Mouse (Mus musculus): ENCODE measurements at regions not wholly inside any gene's neighbourhood (a gene's known extent, or its start where the extent isn't known, plus 50 kb on each side); places are given as distances from the start of the nearest gene placed in this dataset.
"Not testable (repeated sequence)": the region's sequence is repeated elsewhere in the genome, so short reads cannot be mapped to it uniquely, and the experiment has no call there.

- H3K4me1 ChIP-seq (replicated peaks); H3K9me3 ChIP-seq (replicated peaks); H3K4me2 ChIP-seq; H3K27me3 ChIP-seq (replicated peaks); H3K9ac ChIP-seq; H3K36me3 ChIP-seq; H3K27ac ChIP-seq (ENCODE audit: poor library complexity, severe bottlenecking); H3K4me3 ChIP-seq; ATAC-seq (ENCODE audit: insufficient number of reproducible peaks, low FRiP score): not testable (repeated sequence)
- 76% methylated on average over 7 of the region's 7 CpGs for WGBS
Measured at GRCm38 (mm10) chr16:93306140-93306539, 297.7 kb downstream of the Setd4 start.

- Histone ChIP-seq H3K4me3 (no peak overlapping the region), H3K27me3 (replicated peaks) (peaks cover 45% of the 10 kb centered on the region), H3K9me3 (replicated peaks) (no peaks in the 10 kb centered on the region), H3K4me1 (replicated peaks) (0 out of 2 replicates have a peak, but pooled peaks cover 3% of the 10 kb centered on the region), H3K4me2 (no peak overlapping the region), H3K27ac (ENCODE audit: poor library complexity, severe bottlenecking) (no peak overlapping the region), H3K9ac (no peak overlapping the region), H3K36me3 (no peaks in the 10 kb centered on the region)
- no peak for ATAC-seq (ENCODE audit: insufficient number of reproducible peaks, low FRiP score)
- WGBS: 33% methylated on average over 5 of the region's 5 CpGs
Measured at GRCm38 (mm10) chr16:93294430-93294829, 309.4 kb downstream of the Setd4 start.

GRCm38 (mm10) chr16:93292965-93293653 is 310.8 kb downstream of the Setd4 start:
- 24% methylated on average over 13 of the region's 13 CpGs for WGBS
- 0 out of 2 replicates have a peak, but pooled peaks cover 3% of the 10 kb centered on the region for H3K4me1 ChIP-seq (replicated peaks)
- no peak overlapping the region for H3K4me3 ChIP-seq
- no peak overlapping the region for H3K27ac ChIP-seq (ENCODE audit: poor library complexity, severe bottlenecking)
- H3K36me3 ChIP-seq: no peaks in the 10 kb centered on the region
- H3K4me2 ChIP-seq: no peak overlapping the region; the same call in 1 of the 2 replicates
- H3K9me3 ChIP-seq (replicated peaks): no peaks in the 10 kb centered on the region
- ATAC-seq (ENCODE audit: insufficient number of reproducible peaks, low FRiP score): 0 out of 2 replicates have a peak, but pooled peaks have one; percentile 45
- no peak overlapping the region for H3K9ac ChIP-seq
- peaks cover 45% of the 10 kb centered on the region for H3K27me3 ChIP-seq (replicated peaks)

GRCm38 (mm10) chr16:93292181-93292834 is 311.6 kb downstream of the Setd4 start:
- ATAC-seq (ENCODE audit: insufficient number of reproducible peaks, low FRiP score): no peak
- H3K27me3 ChIP-seq (replicated peaks): peaks cover 45% of the 10 kb centered on the region
- H3K36me3 ChIP-seq: no peaks in the 10 kb centered on the region
- H3K9ac ChIP-seq: no peak overlapping the region
- H3K4me2 ChIP-seq: no peak overlapping the region
- WGBS: 73% methylated on average over 14 of the region's 14 CpGs
- no peak overlapping the region for H3K27ac ChIP-seq (ENCODE audit: poor library complexity, severe bottlenecking)
- H3K9me3 ChIP-seq (replicated peaks): no peaks in the 10 kb centered on the region
- no peak overlapping the region for H3K4me3 ChIP-seq
- 0 out of 2 replicates have a peak, but pooled peaks cover 3% of the 10 kb centered on the region for H3K4me1 ChIP-seq (replicated peaks)

- H3K27ac ChIP-seq (ENCODE audit: poor library complexity, severe bottlenecking): no peak overlapping the region
- no peak for ATAC-seq (ENCODE audit: insufficient number of reproducible peaks, low FRiP score)
- no peak overlapping the region for H3K4me3 ChIP-seq
- no peaks in the 10 kb centered on the region for H3K9me3 ChIP-seq (replicated peaks)
- 0 out of 2 replicates have a peak, but pooled peaks cover 3% of the 10 kb centered on the region for H3K4me1 ChIP-seq (replicated peaks)
- no peak overlapping the region for H3K9ac ChIP-seq
- no peaks in the 10 kb centered on the region for H3K36me3 ChIP-seq
- WGBS: 69% methylated on average over 3 of the region's 3 CpGs
- peaks cover 24% of the 10 kb centered on the region for H3K27me3 ChIP-seq (replicated peaks)
- H3K4me2 ChIP-seq: no peak overlapping the region
Measured at GRCm38 (mm10) chr16:93288036-93288435, 315.8 kb downstream of the Setd4 start.

GRCm38 (mm10) chr16:93287520-93287919 is 316.3 kb downstream of the Setd4 start:
- H3K27me3 ChIP-seq (replicated peaks): peaks cover 21% of the 10 kb centered on the region
- H3K4me1 ChIP-seq (replicated peaks): no peaks in the 10 kb centered on the region
- H3K4me3 ChIP-seq: no peak overlapping the region
- H3K36me3 ChIP-seq: no peaks in the 10 kb centered on the region
- no peak for ATAC-seq (ENCODE audit: insufficient number of reproducible peaks, low FRiP score)
- no peaks in the 10 kb centered on the region for H3K9me3 ChIP-seq (replicated peaks)
- H3K4me2 ChIP-seq: no peak overlapping the region
- 55% methylated on average over 2 of the region's 2 CpGs for WGBS
- no peak overlapping the region for H3K27ac ChIP-seq (ENCODE audit: poor library complexity, severe bottlenecking)
- no peak overlapping the region for H3K9ac ChIP-seq

- WGBS: 78% methylated on average over 3 of the region's 3 CpGs
- no peak for ATAC-seq (ENCODE audit: insufficient number of reproducible peaks, low FRiP score)
- Histone ChIP-seq H3K9ac (no peak overlapping the region), H3K4me2 (no peak overlapping the region), H3K36me3 (no peaks in the 10 kb centered on the region), H3K9me3 (replicated peaks) (no peaks in the 10 kb centered on the region), H3K4me1 (replicated peaks) (no peaks in the 10 kb centered on the region), H3K4me3 (no peak overlapping the region), H3K27me3 (replicated peaks) (peaks cover 17% of the 10 kb centered on the region), H3K27ac (ENCODE audit: poor library complexity, severe bottlenecking) (no peak overlapping the region)
Measured at GRCm38 (mm10) chr16:93286816-93287215, 317.0 kb downstream of the Setd4 start.

GRCm38 (mm10) chr16:93285191-93285590 is 318.7 kb downstream of the Setd4 start:
- Histone ChIP-seq H3K4me2 (no peak overlapping the region), H3K4me1 (replicated peaks) (no peaks in the 10 kb centered on the region), H3K27ac (ENCODE audit: poor library complexity, severe bottlenecking) (no peak overlapping the region), H3K4me3 (no peak overlapping the region), H3K9ac (no peak overlapping the region), H3K36me3 (no peaks in the 10 kb centered on the region), H3K27me3 (replicated peaks) (peaks cover 8% of the 10 kb centered on the region), H3K9me3 (replicated peaks) (no peaks in the 10 kb centered on the region)
- no peak for ATAC-seq (ENCODE audit: insufficient number of reproducible peaks, low FRiP score)
- WGBS: 89% methylated on average over 6 of the region's 6 CpGs

- Histone ChIP-seq H3K27ac (ENCODE audit: poor library complexity, severe bottlenecking) (no peak overlapping the region), H3K4me3 (no peak overlapping the region), H3K27me3 (replicated peaks) (0 out of 2 replicates have a peak, but pooled peaks cover 8% of the 10 kb centered on the region), H3K4me1 (replicated peaks) (no peaks in the 10 kb centered on the region), H3K4me2 (no peak overlapping the region), H3K36me3 (no peaks in the 10 kb centered on the region), H3K9me3 (replicated peaks) (no peaks in the 10 kb centered on the region), H3K9ac (no peak overlapping the region)
- WGBS: 5% methylated on average over 1 of the region's 1 CpGs
- ATAC-seq (ENCODE audit: insufficient number of reproducible peaks, low FRiP score): no peak
Measured at GRCm38 (mm10) chr16:93281715-93282114, 322.1 kb downstream of the Setd4 start.

GRCm38 (mm10) chr16:93272636-93273035 is 331.2 kb downstream of the Setd4 start:
- Histone ChIP-seq H3K36me3 (no peaks in the 10 kb centered on the region), H3K4me2 (no peak overlapping the region), H3K27me3 (replicated peaks) (peaks cover 15% of the 10 kb centered on the region), H3K4me1 (replicated peaks) (no peaks in the 10 kb centered on the region), H3K9me3 (replicated peaks) (no peaks in the 10 kb centered on the region), H3K4me3 (no peak overlapping the region), H3K9ac (no peak overlapping the region), H3K27ac (ENCODE audit: poor library complexity, severe bottlenecking) (no peak overlapping the region)
- ATAC-seq (ENCODE audit: insufficient number of reproducible peaks, low FRiP score): no peak
- 71% methylated on average over 8 of the region's 8 CpGs for WGBS

GRCm38 (mm10) chr16:93272146-93272545 is 331.7 kb downstream of the Setd4 start:
- Histone ChIP-seq H3K27ac (ENCODE audit: poor library complexity, severe bottlenecking) (no peak overlapping the region), H3K9me3 (replicated peaks) (no peaks in the 10 kb centered on the region), H3K4me3 (no peak overlapping the region), H3K4me1 (replicated peaks) (no peaks in the 10 kb centered on the region), H3K36me3 (no peaks in the 10 kb centered on the region), H3K4me2 (no peak overlapping the region), H3K9ac (no peak overlapping the region), H3K27me3 (replicated peaks) (peaks cover 16% of the 10 kb centered on the region)
- 75% methylated on average over 6 of the region's 6 CpGs for WGBS
- ATAC-seq (ENCODE audit: insufficient number of reproducible peaks, low FRiP score): no peak

Data from heart, embryonic 12.5 days (tissue).